ENCODE assay signal across 8 mouse cellular contexts in genomic region chr2:30392114-30392576, GRCm38 (mm10). TPM values are rescaled to one million over a fixed set of nuclear protein-coding genes. Genes with fewer than 3 reads are reported as not detected.
DNase-seq lines count a peak whose midpoint lies in the region; ATAC-seq lines count a peak whose summit lies in the region.

Gene Dolpp1 (plus strand): TSS chr2:30392254.

- peak within 1 kb of the TSS; percentile 99 for H3K4me2 ChIP-seq in hindbrain, embryonic 12.5 days (replicated peaks)

- peaks cover 16% of the 10 kb centered on the region for H3K36me3 ChIP-seq in hindbrain, embryonic 12.5 days

- under 1% methylated on average over 40 of the region's 40 CpGs for WGBS in hindbrain, embryonic 12.5 days

- peak; percentile 99 for ATAC-seq in hindbrain, embryonic 12.5 days (ENCODE audit: low FRiP score)

- peak within 1 kb of the TSS; percentile 64 for H3K4me3 ChIP-seq in hindbrain, embryonic 12.5 days

- peak within 1 kb of the TSS; percentile 88 for H3K9ac ChIP-seq in hindbrain, embryonic 12.5 days

- peak; percentile 99 for DNase-seq in Muller cell, postnatal 12 days (ENCODE audit: inconsistent ontology term)
- peak; percentile 99 for DNase-seq in cerebellum, adult 9-11 months
- peak; percentile 99 for DNase-seq in frontal cortex, postnatal 10 days (ENCODE audit: low spot score in 2 of 2)
- peak; percentile 98 to 99 for DNase-seq in layer of hippocampus, postnatal 14 days (ENCODE audit: low spot score in 2 of 2)
- DNase-seq in lung, postnatal 14 days, result peak; percentile 94
- DNase-seq in retina, adult 2 months (ENCODE audit: low read depth, low spot score), result peak; percentile 86
- peak; percentile 93 to 98 for DNase-seq in thymus, postnatal 36 days

- H3K9me3 ChIP-seq in hindbrain, embryonic 12.5 days (replicated peaks), result no peaks in the 10 kb centered on the region

- H3K27me3 ChIP-seq in hindbrain, embryonic 12.5 days, result no peaks in the 10 kb centered on the region

- H3K4me1 ChIP-seq in hindbrain, embryonic 12.5 days, result peaks cover 17% of the 10 kb centered on the region

- H3K27ac ChIP-seq in hindbrain, embryonic 12.5 days, result peak within 1 kb of the TSS; percentile 90

RNA-seq across cellular contexts. Expression of gene Dolpp1, which starts in this region (rescaled TPM):
- 46.9 and 50.2 TPM in 2 replicates for polyA plus RNA-seq in hindbrain, embryonic 12.5 days (2016; fragmentation: Nextera tagmentation; extraction: Ambion mirVana)
- total RNA-seq in layer of hippocampus, postnatal 14 days (2021), result 10 to 100 TPM; 29.3 to 30.2 TPM

Comparison
In these comparisons a context has a peak if more than half of its experiments do, and no peak if none do; other contexts are left out.
1. Peak in every context shown above with its lines: DNase-seq, ATAC-seq, H3K4me3 ChIP-seq and H3K27ac ChIP-seq.